Comparison of ENCODE assay signal across 8 mouse cellular contexts in genomic region chr19:34191645-34192007, GRCm38 (mm10). TPM values are rescaled to one million over a fixed set of nuclear protein-coding genes. Genes with fewer than 3 reads are reported as not detected.
DNase-seq lines count a peak whose midpoint lies in the region; ATAC-seq and TF ChIP-seq lines count a peak whose summit lies in the region.

No protein-coding gene starts in this region.

- H3K4me3 ChIP-seq in heart, postnatal 0 days (ENCODE audit: low read depth, low read length) = peak overlapping the region; percentile 72
- peak overlapping the region; percentile 63 for H3K4me3 ChIP-seq in hindbrain, embryonic 11.5 days (ENCODE audit: low read depth, low read length)
- peak overlapping the region; percentile 64 for H3K4me3 ChIP-seq in midbrain, embryonic 13.5 days (replicated peaks)

- TF ChIP-seq CTCF in heart, postnatal 0 days (IDR thresholded peaks at IDR 0.05; ENCODE audit: low read depth) = no peak

- no peak for DNase-seq in heart, postnatal 0 days (ENCODE audit: low spot score)
- no peak for DNase-seq in heart, postnatal 4 days
- DNase-seq in brain, embryonic 18.5 days (ENCODE audit: low read depth, low spot score) = peak; percentile 22
- DNase-seq in hindbrain, embryonic 11.5 days (ENCODE audit: low spot score) = no peak
- DNase-seq in adrenal gland, adult 8-10 months = no peak
- DNase-seq in cerebellum, postnatal 36 days = no peak
- no peak for DNase-seq in cerebellum, postnatal 4 days (ENCODE audit: low spot score in 2 of 2)

- peaks cover 7% of the 10 kb centered on the region; the same call in 1 of the 2 replicates for H3K4me1 ChIP-seq in heart, postnatal 0 days (ENCODE audit: control insufficient read depth, insufficient read depth)
- H3K4me1 ChIP-seq in hindbrain, embryonic 11.5 days (replicated peaks; ENCODE audit: control insufficient read depth, insufficient read depth, low read length) = no peaks in the 10 kb centered on the region
- H3K4me1 ChIP-seq in midbrain, embryonic 13.5 days (replicated peaks) = peaks cover 18% of the 10 kb centered on the region

- H3K27me3 ChIP-seq in heart, postnatal 0 days (ENCODE audit: control insufficient read depth, insufficient read depth, low read length) = no peaks in the 10 kb centered on the region
- H3K27me3 ChIP-seq in hindbrain, embryonic 11.5 days (ENCODE audit: control insufficient read depth, insufficient read depth, low read length) = 0 out of 2 replicates have a peak, but pooled peaks cover 2% of the 10 kb centered on the region
- peaks cover 49% of the 10 kb centered on the region for H3K27me3 ChIP-seq in midbrain, embryonic 13.5 days

- 39% methylated on average over 10 of the region's 10 CpGs for WGBS in heart, postnatal 0 days
- WGBS in hindbrain, embryonic 11.5 days = 31% methylated on average over 10 of the region's 10 CpGs
- WGBS in midbrain, embryonic 13.5 days = 13% methylated on average over 10 of the region's 10 CpGs

- H3K9me3 ChIP-seq in heart, postnatal 0 days (replicated peaks; ENCODE audit: control insufficient read depth, low read length) = no peaks in the 10 kb centered on the region
- H3K9me3 ChIP-seq in hindbrain, embryonic 11.5 days (ENCODE audit: control insufficient read depth, low read length) = no peaks in the 10 kb centered on the region
- no peaks in the 10 kb centered on the region for H3K9me3 ChIP-seq in midbrain, embryonic 13.5 days

- peak overlapping the region; percentile 65; the same call in 1 of the 2 replicates for H3K9ac ChIP-seq in heart, postnatal 0 days (replicated peaks; ENCODE audit: low read depth, low read length)
- no peak overlapping the region for H3K9ac ChIP-seq in hindbrain, embryonic 11.5 days (ENCODE audit: low read depth, low read length)
- peak overlapping the region; percentile 71; the same call in 1 of the 2 replicates for H3K9ac ChIP-seq in midbrain, embryonic 13.5 days (replicated peaks)

- H3K36me3 ChIP-seq in heart, postnatal 0 days (replicated peaks; ENCODE audit: control insufficient read depth, insufficient read depth, low read length) = no peaks in the 10 kb centered on the region
- H3K36me3 ChIP-seq in hindbrain, embryonic 11.5 days (ENCODE audit: control insufficient read depth, insufficient read depth, low read length) = no peaks in the 10 kb centered on the region
- no peaks in the 10 kb centered on the region for H3K36me3 ChIP-seq in midbrain, embryonic 13.5 days

- no peak for ATAC-seq in heart, postnatal 0 days (ENCODE audit: insufficient read depth, low read depth)
- peak; percentile 48; the same call in 1 of the 2 replicates for ATAC-seq in hindbrain, embryonic 11.5 days (ENCODE audit: low FRiP score)
- peak; percentile 53 for ATAC-seq in midbrain, embryonic 13.5 days

- no peak overlapping the region for H3K27ac ChIP-seq in heart, postnatal 0 days (ENCODE audit: low read depth)
- H3K27ac ChIP-seq in hindbrain, embryonic 11.5 days (ENCODE audit: low read depth, low read length) = no peak overlapping the region
- H3K27ac ChIP-seq in midbrain, embryonic 13.5 days = peak overlapping the region; percentile 54; the same call in 1 of the 2 replicates

- TF ChIP-seq EP300 in heart, postnatal 0 days (IDR thresholded peaks at IDR 0.05; ENCODE audit: low read depth) = no peak

- H3K4me2 ChIP-seq in heart, postnatal 0 days (ENCODE audit: low read depth, low read length) = peak overlapping the region; percentile 83
- H3K4me2 ChIP-seq in hindbrain, embryonic 11.5 days (replicated peaks; ENCODE audit: low read depth, low read length) = peak overlapping the region; percentile 94
- H3K4me2 ChIP-seq in midbrain, embryonic 13.5 days (replicated peaks) = peak overlapping the region; percentile 92

RNA-seq across cellular contexts. Expression of gene Stambpl1, which starts 0.4 kb away (rescaled TPM):
- total RNA-seq in heart, postnatal 0 days (2014; rRNA removed; ENCODE audit: low replicate concordance) = 9.4 and 9.9 TPM in 2 replicates
- 7.2 and 7.4 TPM in 2 replicates for polyA plus RNA-seq in heart, postnatal 0 days (2015; fragmentation: Nextera tagmentation; extraction: Ambion mirVana)
- 1 to 10 TPM; 7.1 to 7.9 TPM for total RNA-seq in heart, postnatal 4 days (2021)
- polyA plus RNA-seq in hindbrain, embryonic 11.5 days (2014; fragmentation: Nextera tagmentation; extraction: Ambion mirVana) = 3.6 and 4.0 TPM in 2 replicates
- 5.1 and 5.9 TPM in 2 replicates for polyA plus RNA-seq in midbrain, embryonic 13.5 days (2015; fragmentation: Nextera tagmentation; extraction: Ambion mirVana)
- 1 to 10 TPM; 6.3 to 8.1 (median 7.1) TPM for total RNA-seq in adrenal gland, adult 8-10 months (2022)

RNA-seq across cellular contexts. Expression of gene Ankrd22, which starts 25.8 kb away (rescaled TPM):
- 0.34 TPM in 1 of 2 replicates, not detected in the other for total RNA-seq in heart, postnatal 0 days (2014; rRNA removed; ENCODE audit: low replicate concordance)
- not detected in 2 replicates for polyA plus RNA-seq in heart, postnatal 0 days (2015; fragmentation: Nextera tagmentation; extraction: Ambion mirVana)
- not detected for total RNA-seq in heart, postnatal 4 days (2021)
- not detected in 2 replicates for polyA plus RNA-seq in hindbrain, embryonic 11.5 days (2014; fragmentation: Nextera tagmentation; extraction: Ambion mirVana)
- not detected in 2 replicates for polyA plus RNA-seq in midbrain, embryonic 13.5 days (2015; fragmentation: Nextera tagmentation; extraction: Ambion mirVana)
- not detected for total RNA-seq in adrenal gland, adult 8-10 months (2022)
